8 mouse cellular contexts compared by ENCODE assay signal in genomic region chr2:156066126-156066525, GRCm38 (mm10). TPM values are rescaled to one million over a fixed set of nuclear protein-coding genes. Genes with fewer than 3 reads are reported as not detected.
DNase-seq lines count a peak whose midpoint lies in the region; ATAC-seq and TF ChIP-seq lines count a peak whose summit lies in the region.
"Had no signal": no experiment of that assay in that cellular context is flagged by ENCODE, and none has a peak within 500 bp of the region (broad histone marks: within the 10 kb centered on the region; RNA-seq: fewer than 3 reads in every experiment).

No protein-coding gene starts in this region.

- WGBS in forebrain, postnatal 0 days = 33% methylated on average over 10 of the region's 10 CpGs
- 33% methylated on average over 10 of the region's 10 CpGs for WGBS in limb, embryonic 14.5 days
- WGBS in stomach, postnatal 0 days = 38% methylated on average over 10 of the region's 10 CpGs

- no peak; the same call in 1 of the 2 replicates for ATAC-seq in forebrain, postnatal 0 days
- ATAC-seq in limb, embryonic 14.5 days (ENCODE audit: low FRiP score, low read depth) = no peak
- peak; percentile 8; the same call in 1 of the 2 replicates for ATAC-seq in stomach, postnatal 0 days (ENCODE audit: low FRiP score, low TSS enrichment)

- H3K27ac ChIP-seq in forebrain, postnatal 0 days (ENCODE audit: low read depth, low read length) = no peak overlapping the region
- H3K27ac ChIP-seq in limb, embryonic 14.5 days (replicated peaks; ENCODE audit: low read depth, low read length) = no peak overlapping the region
- no peak overlapping the region for H3K27ac ChIP-seq in stomach, postnatal 0 days (replicated peaks)

- TF ChIP-seq POLR2A in limb, embryonic 14.5 days (IDR thresholded peaks at IDR 0.05; ENCODE audit: borderline replicate concordance, extremely low read depth, insufficient read depth, insufficient read length) = no peak

- H3K4me2 ChIP-seq in forebrain, postnatal 0 days (ENCODE audit: low read depth) = peak overlapping the region; percentile 97
- H3K4me2 ChIP-seq in limb, embryonic 14.5 days (replicated peaks; ENCODE audit: low read depth, low read length, severe bottlenecking) = peak overlapping the region; percentile 95
- peak overlapping the region; percentile 98 for H3K4me2 ChIP-seq in stomach, postnatal 0 days (replicated peaks; ENCODE audit: low read depth)

- peaks cover 19% of the 10 kb centered on the region; the same call in 1 of the 2 replicates for H3K36me3 ChIP-seq in forebrain, postnatal 0 days (ENCODE audit: insufficient read depth)
- peaks cover 19% of the 10 kb centered on the region for H3K36me3 ChIP-seq in limb, embryonic 14.5 days (ENCODE audit: control insufficient read depth, insufficient read depth, low read length)
- H3K36me3 ChIP-seq in stomach, postnatal 0 days (ENCODE audit: control insufficient read depth, insufficient read depth, low read length) = no peaks in the 10 kb centered on the region

- TF ChIP-seq CTCF in forebrain, postnatal 0 days (IDR thresholded peaks at IDR 0.05; ENCODE audit: low read depth) = no peak
- no peak for TF ChIP-seq CTCF in stomach, postnatal 0 days (IDR thresholded peaks at IDR 0.05; ENCODE audit: low read depth)

- no peak for TF ChIP-seq EP300 in stomach, postnatal 0 days (optimal IDR thresholded peaks at IDR 0.05)

- H3K27me3 ChIP-seq in forebrain, postnatal 0 days (ENCODE audit: insufficient read depth, low read length) = no peaks in the 10 kb centered on the region
- H3K27me3 ChIP-seq in limb, embryonic 14.5 days (ENCODE audit: control insufficient read depth, insufficient read depth, low read length) = no peaks in the 10 kb centered on the region
- H3K27me3 ChIP-seq in stomach, postnatal 0 days (ENCODE audit: control insufficient read depth, insufficient read depth, low read length) = no peaks in the 10 kb centered on the region

- peak overlapping the region; percentile 79 for H3K9ac ChIP-seq in forebrain, postnatal 0 days
- peak overlapping the region; percentile 81; the same call in 1 of the 2 replicates for H3K9ac ChIP-seq in limb, embryonic 14.5 days (ENCODE audit: low read depth, low read length, severe bottlenecking)
- H3K9ac ChIP-seq in stomach, postnatal 0 days (ENCODE audit: low read length) = peak overlapping the region; percentile 67

- H3K4me1 ChIP-seq in forebrain, postnatal 0 days (ENCODE audit: insufficient read depth) = peaks cover 5% of the 10 kb centered on the region; the same call in 1 of the 2 replicates
- H3K4me1 ChIP-seq in limb, embryonic 14.5 days (ENCODE audit: control insufficient read depth, insufficient read depth, low read length) = peaks cover 6% of the 10 kb centered on the region
- H3K4me1 ChIP-seq in stomach, postnatal 0 days (replicated peaks; ENCODE audit: control insufficient read depth, insufficient read depth) = no peaks in the 10 kb centered on the region

- DNase-seq in retina, embryonic 14.5 days (ENCODE audit: low spot score) = peak; percentile 11
- no peak for DNase-seq in retina, postnatal 1 day
- no peak for DNase-seq in forebrain, postnatal 0 days
- no peak for DNase-seq in limb, embryonic 14.5 days (ENCODE audit: low spot score)
- DNase-seq in stomach, postnatal 0 days (ENCODE audit: low spot score) = no peak
- DNase-seq in urinary bladder, adult 2 months (ENCODE audit: low spot score) = no peak
- DNase-seq in frontal cortex, postnatal 36 days (ENCODE audit: low spot score in 2 of 2) = no peak

- peak overlapping the region; percentile 57 for H3K4me3 ChIP-seq in forebrain, postnatal 0 days (ENCODE audit: low read depth, low read length)
- peak overlapping the region; percentile 64 for H3K4me3 ChIP-seq in limb, embryonic 14.5 days (replicated peaks; ENCODE audit: low read length)
- peak overlapping the region; percentile 63 for H3K4me3 ChIP-seq in stomach, postnatal 0 days (ENCODE audit: low read depth, low read length)

- H3K9me3 ChIP-seq in forebrain, postnatal 0 days (ENCODE audit: low read length) = no peaks in the 10 kb centered on the region
- no peaks in the 10 kb centered on the region for H3K9me3 ChIP-seq in limb, embryonic 14.5 days (ENCODE audit: control insufficient read depth, low read length)
- H3K9me3 ChIP-seq in stomach, postnatal 0 days (ENCODE audit: control insufficient read depth, low read length) = no peaks in the 10 kb centered on the region

RNA-seq across cellular contexts. Expression of gene Spag4, which starts 1.2 kb away (rescaled TPM):
- total RNA-seq in forebrain, postnatal 0 days (2014; rRNA removed) = 7.1 and 7.2 TPM in 2 replicates
- 5.0 and 5.5 TPM in 2 replicates for polyA plus RNA-seq in forebrain, postnatal 0 days (2015; fragmentation: Nextera tagmentation; extraction: Ambion mirVana)
- 5.7 and 7.9 TPM in 2 replicates for polyA plus RNA-seq in limb, embryonic 14.5 days (2012; rRNA removed)
- polyA plus RNA-seq in limb, embryonic 14.5 days (2014; fragmentation: Nextera tagmentation; extraction: Ambion mirVana) = 2.1 and 3.0 TPM in 2 replicates
- 2.7 and 3.0 TPM in 2 replicates for polyA plus RNA-seq in stomach, postnatal 0 days (2015; fragmentation: Nextera tagmentation; extraction: Ambion mirVana)
- polyA plus RNA-seq in urinary bladder, adult 2 months (2012; rRNA removed) = 4.4 and 5.1 TPM in 2 replicates

RNA-seq across cellular contexts. Expression of gene Fer1l4, which starts 13.4 kb away (rescaled TPM):
- 0.19 TPM in 1 of 2 replicates, not detected in the other for total RNA-seq in forebrain, postnatal 0 days (2014; rRNA removed)
- polyA plus RNA-seq in forebrain, postnatal 0 days (2015; fragmentation: Nextera tagmentation; extraction: Ambion mirVana) = not detected in 2 replicates
- 0.03 and 0.11 TPM in 2 replicates for polyA plus RNA-seq in limb, embryonic 14.5 days (2012; rRNA removed)
- not detected in 2 replicates for polyA plus RNA-seq in limb, embryonic 14.5 days (2014; fragmentation: Nextera tagmentation; extraction: Ambion mirVana)
- 10.1 and 11.7 TPM in 2 replicates for polyA plus RNA-seq in stomach, postnatal 0 days (2015; fragmentation: Nextera tagmentation; extraction: Ambion mirVana)
- polyA plus RNA-seq in urinary bladder, adult 2 months (2012; rRNA removed) = 121 and 126 TPM in 2 replicates
- total RNA-seq: neutrophil, adult 5-6 weeks had no signal

RNA-seq across cellular contexts. Expression of gene Cpne1, which starts 45.6 kb away (rescaled TPM):
- total RNA-seq in forebrain, postnatal 0 days (2014; rRNA removed) = 29.5 and 30.4 TPM in 2 replicates
- 5.1 and 13.2 TPM in 2 replicates for polyA plus RNA-seq in forebrain, postnatal 0 days (2015; fragmentation: Nextera tagmentation; extraction: Ambion mirVana)
- 90.7 and 123 TPM in 2 replicates for polyA plus RNA-seq in limb, embryonic 14.5 days (2012; rRNA removed)
- 37.8 and 42.6 TPM in 2 replicates for polyA plus RNA-seq in limb, embryonic 14.5 days (2014; fragmentation: Nextera tagmentation; extraction: Ambion mirVana)
- 24.7 and 27.2 TPM in 2 replicates for polyA plus RNA-seq in stomach, postnatal 0 days (2015; fragmentation: Nextera tagmentation; extraction: Ambion mirVana)
- 46.2 and 60.5 TPM in 2 replicates for polyA plus RNA-seq in urinary bladder, adult 2 months (2012; rRNA removed)

RNA-seq across cellular contexts. Expression of gene Rbm12, which starts 45.7 kb away (rescaled TPM):
- total RNA-seq in forebrain, postnatal 0 days (2014; rRNA removed) = 28.6 and 31.6 TPM in 2 replicates
- polyA plus RNA-seq in forebrain, postnatal 0 days (2015; fragmentation: Nextera tagmentation; extraction: Ambion mirVana) = 17.7 and 19.4 TPM in 2 replicates
- 28.5 and 35.0 TPM in 2 replicates for polyA plus RNA-seq in limb, embryonic 14.5 days (2012; rRNA removed)
- polyA plus RNA-seq in limb, embryonic 14.5 days (2014; fragmentation: Nextera tagmentation; extraction: Ambion mirVana) = 30.6 and 33.3 TPM in 2 replicates
- polyA plus RNA-seq in stomach, postnatal 0 days (2015; fragmentation: Nextera tagmentation; extraction: Ambion mirVana) = 8.0 and 8.8 TPM in 2 replicates
- 4.6 and 7.5 TPM in 2 replicates for polyA plus RNA-seq in urinary bladder, adult 2 months (2012; rRNA removed)

RNA-seq across cellular contexts. Expression of gene Ergic3, which starts 58.3 kb away (rescaled TPM):
- total RNA-seq in forebrain, postnatal 0 days (2014; rRNA removed) = 253 and 279 TPM in 2 replicates
- polyA plus RNA-seq in forebrain, postnatal 0 days (2015; fragmentation: Nextera tagmentation; extraction: Ambion mirVana) = 445 and 473 TPM in 2 replicates
- polyA plus RNA-seq in limb, embryonic 14.5 days (2012; rRNA removed) = 261 and 271 TPM in 2 replicates
- polyA plus RNA-seq in limb, embryonic 14.5 days (2014; fragmentation: Nextera tagmentation; extraction: Ambion mirVana) = 264 and 273 TPM in 2 replicates
- polyA plus RNA-seq in stomach, postnatal 0 days (2015; fragmentation: Nextera tagmentation; extraction: Ambion mirVana) = 138 and 144 TPM in 2 replicates
- polyA plus RNA-seq in urinary bladder, adult 2 months (2012; rRNA removed) = 190 and 196 TPM in 2 replicates
